Comparison of ENCODE assay signal across 20 mouse cellular contexts in genomic region chrX:96086259-96086658, GRCm38 (mm10). TPM values are rescaled to one million over a fixed set of nuclear protein-coding genes. Genes with fewer than 3 reads are reported as not detected.
A peak's percentile ranks its signal among the peaks of the same experiment; 100 is the strongest.
DNase-seq lines count a peak whose midpoint lies in the region; ATAC-seq and TF ChIP-seq lines count a peak whose summit lies in the region.
"Had no signal": no experiment of that assay in that cellular context is flagged by ENCODE, and none has a peak within 500 bp of the region (broad histone marks: within the 10 kb centered on the region; RNA-seq: fewer than 3 reads in every experiment).

No protein-coding gene starts in this region.

- H3K36me3 ChIP-seq in hindbrain, embryonic 11.5 days (ENCODE audit: control insufficient read depth, insufficient read depth, low read length): no peaks in the 10 kb centered on the region
- no peaks in the 10 kb centered on the region for H3K36me3 ChIP-seq in hindbrain, embryonic 16.5 days (ENCODE audit: control insufficient read depth, insufficient read depth, low read length)
- H3K36me3 ChIP-seq: embryonic facial prominence, embryonic 10.5 days; limb, embryonic 15.5 days; midbrain, embryonic 15.5 days had no signal

- H3K9me3 ChIP-seq in hindbrain, embryonic 11.5 days (ENCODE audit: control insufficient read depth, low read length): no peaks in the 10 kb centered on the region
- no peaks in the 10 kb centered on the region for H3K9me3 ChIP-seq in hindbrain, embryonic 16.5 days (ENCODE audit: control insufficient read depth, low read length)
- H3K9me3 ChIP-seq: embryonic facial prominence, embryonic 10.5 days; limb, embryonic 15.5 days; midbrain, embryonic 15.5 days had no signal

- no peak for TF ChIP-seq POLR2A in embryonic fibroblast, embryonic 13.5 days (IDR thresholded peaks at IDR 0.05; ENCODE audit: low read depth, low read length)

- no peak for TF ChIP-seq CTCF in embryonic fibroblast, embryonic 13.5 days (IDR thresholded peaks at IDR 0.05; ENCODE audit: borderline replicate concordance, insufficient read depth, low read length)

- no peaks in the 10 kb centered on the region for H3K4me1 ChIP-seq in hindbrain, embryonic 11.5 days (replicated peaks; ENCODE audit: control insufficient read depth, insufficient read depth, low read length)
- no peaks in the 10 kb centered on the region for H3K4me1 ChIP-seq in hindbrain, embryonic 16.5 days (ENCODE audit: control insufficient read depth, insufficient read depth, low read depth, low read length)
- no peaks in the 10 kb centered on the region for H3K4me1 ChIP-seq in embryonic fibroblast, embryonic 13.5 days (ENCODE audit: control insufficient read depth, insufficient read depth, low read length)
- H3K4me1 ChIP-seq: embryonic facial prominence, embryonic 10.5 days; limb, embryonic 15.5 days; midbrain, embryonic 15.5 days had no signal

- H3K9ac ChIP-seq in hindbrain, embryonic 11.5 days (ENCODE audit: low read depth, low read length): no peak overlapping the region
- no peak overlapping the region for H3K9ac ChIP-seq in hindbrain, embryonic 16.5 days (ENCODE audit: low read depth, low read length)
- H3K9ac ChIP-seq: hindbrain, embryonic 14.5 days; limb, embryonic 15.5 days; midbrain, embryonic 15.5 days had no signal

- peak; percentile 10 for DNase-seq in hindbrain, embryonic 11.5 days (ENCODE audit: low spot score)
- DNase-seq in 3T3-L1 (ENCODE audit: low read depth, low spot score): peak; percentile 76
- peak; percentile 56 for DNase-seq in Muller cell, postnatal 12 days (ENCODE audit: inconsistent ontology term)
- no peak for DNase-seq in layer of hippocampus, postnatal 14 days (ENCODE audit: low spot score in 2 of 2)
- no peak for DNase-seq in embryo, embryonic 10 days (ENCODE audit: low spot score)
- DNase-seq: cerebellum, adult 11-12 months; cerebellum, postnatal 36 days; gastrocnemius, postnatal 25 days; kidney, adult 11 months; kidney, postnatal 36 days; layer of hippocampus, adult 9-11 months; right cerebral cortex, postnatal 14 days had no signal

- no peak; the same call in 1 of the 2 replicates for ATAC-seq in hindbrain, embryonic 11.5 days (ENCODE audit: low FRiP score)
- no peak for ATAC-seq in hindbrain, embryonic 16.5 days
- ATAC-seq: forebrain, embryonic 14.5 days; midbrain, embryonic 15.5 days had no signal

- H3K4me2 ChIP-seq in hindbrain, embryonic 11.5 days (replicated peaks; ENCODE audit: low read depth, low read length): no peak overlapping the region
- H3K4me2 ChIP-seq in hindbrain, embryonic 16.5 days (ENCODE audit: low read length): no peak overlapping the region
- H3K4me2 ChIP-seq: hindbrain, embryonic 14.5 days; limb, embryonic 15.5 days; midbrain, embryonic 15.5 days had no signal

- no peak overlapping the region for H3K27ac ChIP-seq in hindbrain, embryonic 11.5 days (ENCODE audit: low read depth, low read length)
- no peak overlapping the region for H3K27ac ChIP-seq in hindbrain, embryonic 16.5 days (ENCODE audit: low read depth, low read length)
- H3K27ac ChIP-seq in embryonic fibroblast, embryonic 13.5 days (ENCODE audit: insufficient read depth, low read length): peak overlapping the region; percentile 52
- H3K27ac ChIP-seq: embryonic facial prominence, embryonic 10.5 days; hindbrain, embryonic 14.5 days; limb, embryonic 15.5 days; midbrain, embryonic 15.5 days had no signal

- H3K4me3 ChIP-seq in hindbrain, embryonic 11.5 days (ENCODE audit: low read depth, low read length): no peak overlapping the region
- H3K4me3 ChIP-seq in hindbrain, embryonic 16.5 days (ENCODE audit: low read length): no peak overlapping the region
- H3K4me3 ChIP-seq in embryonic fibroblast, embryonic 13.5 days (ENCODE audit: insufficient read depth, low read length): no peak overlapping the region
- H3K4me3 ChIP-seq: embryonic facial prominence, embryonic 10.5 days; erythroblast, embryonic 14.5 days; limb, embryonic 15.5 days; midbrain, embryonic 15.5 days had no signal

- WGBS in hindbrain, embryonic 11.5 days: 32% methylated on average over 2 of the region's 2 CpGs
- 40% methylated on average over 2 of the region's 2 CpGs for WGBS in hindbrain, embryonic 16.5 days

- no peaks in the 10 kb centered on the region for H3K27me3 ChIP-seq in hindbrain, embryonic 11.5 days (ENCODE audit: control insufficient read depth, insufficient read depth, low read length)
- no peaks in the 10 kb centered on the region for H3K27me3 ChIP-seq in hindbrain, embryonic 16.5 days (replicated peaks; ENCODE audit: control insufficient read depth, insufficient read depth, low read length)
- H3K27me3 ChIP-seq: limb, embryonic 15.5 days; midbrain, embryonic 15.5 days had no signal

RNA-seq across cellular contexts. Expression of gene Msn, which starts 9.6 kb away (rescaled TPM):
- polyA plus RNA-seq in hindbrain, embryonic 11.5 days (2014; fragmentation: Nextera tagmentation; extraction: Ambion mirVana): 101 and 118 TPM in 2 replicates
- polyA plus RNA-seq in hindbrain, embryonic 16.5 days (2015; fragmentation: Nextera tagmentation; extraction: Ambion mirVana): 35.5 and 50.2 TPM in 2 replicates
- polyA plus RNA-seq in embryonic fibroblast, embryonic 13.5 days (2011; ENCODE audit: insufficient read length, low read depth, missing spikeins): 473 and 817 TPM in 2 replicates
- 10 to 100 TPM; 22.8 to 24.6 TPM for total RNA-seq in layer of hippocampus, postnatal 14 days (2021)

Comparison
In these comparisons a context has a peak if more than half of its experiments do, and no peak if none do; other contexts are left out.
1. DNase-seq: peak in hindbrain, embryonic 11.5 days (single experiment), 3T3-L1 (single experiment) and Muller cell, postnatal 12 days (single experiment); none in layer of hippocampus, postnatal 14 days (0 of 2) and embryo, embryonic 10 days (single experiment).